Mouse (Mus musculus) bone marrow macrophage, adult 2 months (primary cell): ENCODE data around the gene Rsad1. TPM values are rescaled to one million over a fixed set of nuclear protein-coding genes. Genes with fewer than 3 reads are reported as not detected.

Experiments
- H3K27ac ChIP-seq: 2 replicates; pipeline ENCODE4 v1.5.1; 2012; ENCODE audit warnings: low read depth, low read length; ENCODE audit not compliant: insufficient read depth
- H3K4me1 ChIP-seq: 2 replicates; pipeline ENCODE4 v1.6.1; 2012; ENCODE audit warnings: low read length; ENCODE audit not compliant: control insufficient read depth, insufficient read depth
- H3K4me3 ChIP-seq: 2 replicates; pipeline ENCODE4 v1.5.1; 2012; ENCODE audit warnings: mild to moderate bottlenecking, low read length, moderate library complexity; ENCODE audit not compliant: insufficient read depth
- CTCF ChIP-seq: IDR thresholded peaks from 2 replicates; pipeline ENCODE4 v1.5.1; 2012; ENCODE audit warnings: low read depth, mild to moderate bottlenecking, low read length, moderate library complexity
- POLR2A ChIP-seq: IDR thresholded peaks from 2 replicates; pipeline ENCODE4 v1.6.1; 2012; ENCODE audit warnings: mild to moderate bottlenecking, low read depth, low read length, borderline replicate concordance
- polyA plus RNA-seq: library from polyadenylated mRNA; stranded (reverse); fragments of >200 nt; gene quantifications from 2 replicates; pipeline ENCODE4 v1.2.4, GENCODE M21; 2012; ENCODE audit not compliant: missing spikeins, insufficient read depth, insufficient read length

Rsad1 gene
- polyA plus RNA-seq, 1 experiment = 3.3 TPM

DNA sequence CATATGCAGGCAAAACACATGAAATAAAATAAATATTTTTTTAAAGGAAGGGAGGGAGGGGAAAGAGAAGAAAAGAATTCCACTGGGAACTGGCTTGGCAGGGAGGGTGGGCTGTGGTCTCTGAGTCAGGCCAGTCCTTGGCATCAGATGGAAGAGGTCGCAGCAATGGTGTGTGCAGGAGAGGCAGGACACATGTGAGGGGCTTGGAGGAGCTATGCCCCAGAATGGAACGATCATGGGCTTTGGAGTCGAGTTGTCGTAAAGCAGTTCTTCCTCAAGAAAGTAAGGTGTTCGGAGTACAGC is 1.3 kb upstream of the Rsad1 start:
- TF ChIP-seq CTCF (no peak), POLR2A (no peak)
- peak overlapping the region; percentile 59 for H3K27ac ChIP-seq
- no peak overlapping the region for H3K4me3 ChIP-seq
- H3K4me1 ChIP-seq = peaks cover 15% of the 10 kb centered on the region

DNA sequence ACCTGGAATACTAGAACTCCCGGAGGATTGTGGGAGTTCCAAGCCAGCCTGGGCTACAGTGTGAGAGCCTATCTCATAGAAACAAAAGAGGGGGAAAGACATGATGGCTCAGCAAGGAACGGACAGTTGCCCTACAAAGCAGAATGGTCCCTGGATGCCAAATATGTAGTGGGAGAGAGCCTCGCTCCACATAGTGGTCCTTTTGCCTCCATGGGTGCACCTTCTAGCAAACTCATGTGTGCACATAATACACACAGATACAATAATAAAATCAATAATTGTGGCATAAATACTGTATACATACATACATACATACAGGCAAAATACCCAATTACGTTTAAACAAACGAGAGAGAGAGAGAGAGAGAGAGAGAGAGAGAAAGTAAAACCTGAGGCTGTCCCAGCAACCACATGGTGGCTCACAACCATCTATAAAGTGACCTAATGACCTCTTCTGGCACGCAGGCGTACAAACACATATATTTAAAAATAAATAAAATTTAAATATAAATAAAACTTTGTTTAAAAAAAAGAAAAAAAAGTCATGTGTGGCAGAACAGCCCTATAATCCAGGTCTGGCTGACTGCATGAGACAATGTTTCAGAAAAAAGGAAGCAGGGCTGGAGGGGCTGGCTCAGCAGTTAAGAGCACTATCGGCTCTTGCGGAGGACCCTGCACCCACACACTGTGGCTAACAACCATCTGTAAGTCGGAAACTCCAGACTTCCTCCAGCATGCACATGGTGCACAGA is 811 bp upstream of the Rsad1 start:
- no peak for TF ChIP-seq POLR2A
- TF ChIP-seq CTCF = no peak
- Histone ChIP-seq H3K4me3 (no peak overlapping the region), H3K4me1 (peaks cover 15% of the 10 kb centered on the region), H3K27ac (peak overlapping the region; percentile 59)

DNA sequence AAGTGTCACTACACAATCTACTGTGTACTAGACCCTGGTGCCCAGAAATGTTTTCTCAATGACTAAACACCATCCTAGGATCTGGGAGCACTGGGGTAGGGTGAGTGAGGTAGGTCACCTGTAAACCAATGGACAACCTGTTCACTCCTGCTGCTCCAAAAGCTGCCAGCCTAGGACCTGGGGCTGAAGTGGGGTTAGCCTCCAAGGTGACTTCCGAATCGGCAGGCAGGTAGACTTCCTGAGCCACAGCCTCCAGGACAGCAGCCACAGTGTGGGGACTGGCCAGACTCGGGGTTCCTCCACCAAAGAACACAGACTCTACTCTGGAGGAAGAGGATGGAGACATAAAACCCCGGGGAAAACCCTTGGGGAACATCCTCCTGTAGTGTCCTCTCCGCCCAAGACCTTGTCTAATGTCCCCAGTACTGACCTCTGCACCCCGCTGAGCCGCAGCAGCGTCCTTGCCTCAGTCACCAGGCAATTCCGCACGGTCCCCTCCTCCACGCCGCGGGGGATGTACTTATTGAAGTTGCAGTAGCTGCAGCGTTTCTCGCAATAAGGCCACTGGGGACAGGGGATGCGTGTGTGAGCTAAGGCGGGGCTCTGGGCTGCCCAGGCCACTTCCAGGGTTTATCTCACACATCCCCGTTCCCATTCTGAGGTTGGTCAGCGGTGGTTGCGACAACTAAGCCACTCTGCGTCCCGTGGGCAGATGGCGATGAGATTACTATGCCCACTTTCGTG is 842 bp downstream of the Rsad1 start:
- peaks cover 19% of the 10 kb centered on the region for H3K4me1 ChIP-seq
- H3K4me3 ChIP-seq = peak overlapping the region; percentile 75
- TF ChIP-seq POLR2A (no peak), CTCF (no peak)
- H3K27ac ChIP-seq = peak overlapping the region; percentile 72

DNA sequence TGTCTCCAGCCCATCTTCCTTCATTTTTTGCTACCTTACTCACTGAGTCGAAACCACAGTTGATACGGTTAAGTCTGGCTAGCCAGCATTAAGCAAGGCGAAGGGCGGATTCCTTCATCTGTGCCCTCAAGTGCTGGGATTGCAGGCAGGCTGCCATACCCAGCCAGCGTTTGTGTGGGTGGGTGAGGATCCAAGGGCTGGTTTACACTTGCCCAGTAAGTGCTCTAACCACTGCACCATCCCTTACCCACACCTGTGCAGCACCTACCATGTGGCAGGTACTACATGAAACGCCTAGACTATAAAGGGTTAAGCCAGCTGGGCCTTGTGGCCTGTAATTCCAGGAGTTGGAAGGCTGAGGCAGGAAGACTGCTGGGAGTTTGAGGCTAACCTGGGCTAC is 1.8 kb downstream of the Rsad1 start:
- no peak for TF ChIP-seq POLR2A
- no peak for TF ChIP-seq CTCF
- Histone ChIP-seq H3K4me3 (no peak overlapping the region), H3K27ac (no peak overlapping the region), H3K4me1 (peaks cover 19% of the 10 kb centered on the region)

DNA sequence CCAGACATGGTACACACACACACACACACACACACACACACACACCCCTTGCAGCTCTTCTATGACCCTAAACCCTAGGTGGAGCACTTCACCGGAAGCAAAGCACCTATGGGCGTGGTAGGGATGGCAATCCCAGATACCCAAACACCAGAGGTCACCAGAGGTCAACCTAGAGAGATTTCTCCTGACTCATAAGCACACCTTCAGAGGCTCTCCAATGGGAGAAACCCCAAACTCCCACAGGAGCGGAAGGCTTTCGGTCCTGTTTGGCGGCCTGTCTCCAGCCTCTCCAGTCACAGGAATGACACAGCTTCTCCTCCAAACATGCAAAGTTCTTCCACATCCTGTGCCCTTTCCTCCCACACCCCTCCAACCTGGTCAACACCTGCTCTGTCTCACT is 2.7 kb downstream of the Rsad1 start:
- Histone ChIP-seq H3K4me3 (no peak overlapping the region), H3K4me1 (peaks cover 19% of the 10 kb centered on the region), H3K27ac (no peak overlapping the region)
- TF ChIP-seq POLR2A = no peak
- TF ChIP-seq CTCF = no peak

DNA sequence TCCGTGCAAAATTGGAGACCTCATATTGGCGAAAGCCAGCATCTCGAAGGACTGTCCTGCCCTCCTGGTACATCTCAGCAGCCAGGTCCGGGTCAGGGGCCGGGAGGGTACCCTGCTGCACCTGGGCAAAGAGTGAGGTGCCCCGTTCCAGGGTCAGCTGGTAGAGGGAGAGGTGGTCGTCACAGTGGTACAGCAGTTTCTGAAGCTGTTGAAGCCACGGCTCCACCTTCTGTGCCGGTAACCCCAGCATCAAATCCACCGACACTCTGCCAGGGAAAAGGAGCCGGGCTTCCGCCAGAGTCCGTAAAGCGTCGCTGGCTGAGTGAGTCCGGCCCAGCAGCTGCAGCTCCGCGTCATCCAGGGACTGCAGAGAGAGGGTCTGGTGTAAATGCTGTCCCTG is 4.6 kb downstream of the Rsad1 start:
- TF ChIP-seq POLR2A = no peak
- no peak for TF ChIP-seq CTCF
- H3K4me3 ChIP-seq = no peak overlapping the region
- no peak overlapping the region for H3K27ac ChIP-seq
- H3K4me1 ChIP-seq = peaks cover 9% of the 10 kb centered on the region

DNA sequence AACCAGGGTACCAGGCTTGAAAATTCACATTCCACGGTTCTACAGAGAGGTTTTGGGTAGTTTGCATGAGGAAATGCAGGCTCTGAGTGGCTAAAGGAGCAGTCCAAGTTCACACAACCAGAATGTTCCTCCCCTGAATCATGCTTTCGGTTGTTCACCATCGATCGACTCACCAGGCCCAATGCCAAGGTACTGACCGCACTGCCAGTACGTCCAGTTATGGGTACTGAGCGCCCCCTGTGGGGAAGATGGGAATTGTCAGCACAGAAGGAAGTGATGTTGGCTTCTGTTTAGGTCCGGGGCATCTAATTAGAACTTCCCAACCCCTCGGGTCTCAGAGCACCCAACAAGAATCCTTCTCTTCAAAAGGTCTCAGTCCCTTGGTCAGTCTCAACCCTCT is 5.1 kb downstream of the Rsad1 start:
- H3K4me3 ChIP-seq = no peak overlapping the region
- TF ChIP-seq POLR2A (no peak), CTCF (peak; percentile 76)
- H3K27ac ChIP-seq = peak overlapping the region; percentile 6; the same call in 1 of the 2 replicates
- peaks cover 7% of the 10 kb centered on the region; the same call in 1 of the 2 replicates for H3K4me1 ChIP-seq

DNA sequence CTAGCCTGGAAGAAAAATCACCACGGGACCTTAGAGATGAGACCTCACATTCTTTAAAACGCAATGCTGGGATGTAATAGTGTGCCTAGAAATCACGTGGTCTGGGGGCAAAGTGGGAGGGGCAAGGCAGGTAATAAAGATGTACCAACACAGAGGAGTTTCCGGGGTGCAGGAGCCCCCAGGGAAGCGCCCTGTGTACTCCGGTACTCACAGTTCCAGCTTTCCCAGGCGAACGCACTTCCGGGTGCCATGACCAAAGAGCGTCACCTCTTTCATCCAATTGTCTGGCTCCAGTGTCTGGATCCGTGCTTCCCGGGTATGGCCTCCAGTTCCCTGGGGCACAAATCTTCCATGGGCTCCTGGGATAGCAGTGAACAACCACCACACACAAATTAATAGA is 5.7 kb downstream of the Rsad1 start:
- Histone ChIP-seq H3K4me3 (no peak overlapping the region), H3K4me1 (peaks cover 7% of the 10 kb centered on the region; the same call in 1 of the 2 replicates), H3K27ac (no peak overlapping the region)
- TF ChIP-seq POLR2A (no peak), CTCF (no peak)

DNA sequence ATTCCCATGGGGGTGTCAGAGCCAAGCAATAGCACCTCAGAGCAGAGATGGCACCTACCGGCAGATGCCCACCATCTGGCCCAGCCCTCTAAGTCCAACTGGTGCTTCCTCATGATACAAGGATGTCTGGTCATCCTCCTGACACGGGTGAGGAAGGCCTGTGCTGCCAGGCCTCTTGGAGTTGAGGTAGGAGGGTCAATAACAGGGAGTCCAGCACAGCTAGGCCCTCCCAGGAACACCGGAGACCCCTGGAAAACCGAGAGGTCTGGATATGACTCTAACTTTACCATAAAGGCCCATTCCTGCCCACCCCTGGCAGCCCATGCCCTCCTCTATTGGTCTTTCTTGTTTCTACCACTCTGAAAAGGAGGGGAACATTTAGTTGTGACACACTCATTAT is 6.7 kb downstream of the Rsad1 start:
- peaks cover 5% of the 10 kb centered on the region; the same call in 1 of the 2 replicates for H3K4me1 ChIP-seq
- H3K27ac ChIP-seq = no peak overlapping the region
- no peak overlapping the region for H3K4me3 ChIP-seq
- TF ChIP-seq CTCF (no peak), POLR2A (no peak)

DNA sequence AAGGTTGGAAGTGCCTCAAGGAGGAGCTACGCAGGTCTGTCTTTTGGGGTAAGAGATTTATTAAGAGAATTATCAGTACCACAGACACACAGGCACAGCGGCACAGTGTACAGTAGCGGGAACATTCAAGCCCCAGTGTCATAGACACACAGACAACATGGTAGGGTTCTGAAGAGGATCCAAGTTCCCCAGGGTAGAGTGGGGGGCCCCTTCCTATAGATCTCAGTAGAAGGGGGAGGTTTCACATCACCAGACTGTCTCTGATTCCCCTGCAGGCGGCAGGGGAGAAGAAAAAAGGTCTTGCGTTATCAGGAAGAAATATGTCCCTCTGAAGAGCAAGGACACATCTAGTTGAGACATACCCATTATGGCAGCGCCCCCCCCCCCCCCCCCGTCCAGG is 9.3 kb downstream of the Rsad1 start:
- no peak for TF ChIP-seq POLR2A
- TF ChIP-seq CTCF = no peak
- Histone ChIP-seq H3K4me3 (no peak overlapping the region), H3K27ac (no peak overlapping the region), H3K4me1 (peaks cover 5% of the 10 kb centered on the region; the same call in 1 of the 2 replicates)
